Mouse (Mus musculus) forebrain, embryonic 11.5 days (tissue): ENCODE data around the gene Acacb. TPM values are rescaled to one million over a fixed set of nuclear protein-coding genes. Genes with fewer than 3 reads are reported as not detected.

ENCODE experiments used
- ATAC-seq: fragments of 200-750 bp; cut with Nextera tagmentation; replicated peaks from 2 replicates; pipeline ENCODE4 v1.8.0; 2017; ENCODE audit warnings: moderate TSS enrichment; ENCODE audit not compliant: low FRiP score
- DNase-seq: peaks from one replicate; pipeline ENCODE4 v3.0.0-alpha.2; 2017; ENCODE audit warnings: low spot score
- H3K27ac ChIP-seq: fragments of 300-500 bp; sonication (generic); 2 replicates; pipeline ENCODE4 v1.5.1; 2014; ENCODE audit warnings: low read depth, low read length
- H3K27me3 ChIP-seq: fragments of 300-500 bp; sonication (generic); 2 replicates; pipeline ENCODE4 v1.6.1; 2014; ENCODE audit warnings: mild to moderate bottlenecking, low read length, mixed read lengths; ENCODE audit not compliant: control insufficient read depth, insufficient read depth
- H3K36me3 ChIP-seq: fragments of 300-500 bp; sonication (generic); 2 replicates; pipeline ENCODE4 v1.6.1; 2014; ENCODE audit warnings: mild to moderate bottlenecking, low read length, moderate library complexity, mixed read lengths; ENCODE audit not compliant: control insufficient read depth, insufficient read depth
- H3K4me1 ChIP-seq: fragments of 300-500 bp; sonication (generic); replicated peaks from 2 replicates; pipeline ENCODE4 v1.6.1; 2014; ENCODE audit warnings: low read length, mixed read lengths; ENCODE audit not compliant: control insufficient read depth, insufficient read depth
- H3K4me2 ChIP-seq: fragments of 300-500 bp; sonication (generic); 2 replicates; pipeline ENCODE4 v1.6.1; 2014; ENCODE audit warnings: low read depth, mild to moderate bottlenecking, low read length, moderate library complexity, mixed read lengths; ENCODE audit not compliant: severe bottlenecking
- H3K4me3 ChIP-seq: fragments of 300-500 bp; sonication (generic); 2 replicates; pipeline ENCODE4 v1.5.1; 2014; ENCODE audit warnings: low read depth, low read length
- H3K9ac ChIP-seq: fragments of 300-500 bp; sonication (generic); 2 replicates; pipeline ENCODE4 v1.6.1; 2014; ENCODE audit warnings: low read length
- H3K9me3 ChIP-seq: fragments of 300-500 bp; sonication (generic); 2 replicates; pipeline ENCODE4 v1.6.1; 2016; ENCODE audit warnings: low read length, mixed read lengths; ENCODE audit not compliant: control insufficient read depth
- WGBS: fragments of 180-500 bp; shearing (Covaris S2); extraction: QIAGEN DNeasy Blood & Tissue Kit; methylation state at CpG from one replicate; pipeline ENCODE4 v1.1.7; 2014; 5-methylcytosine and 5-hydroxymethylcytosine counted together
- polyA plus RNA-seq: library from polyadenylated mRNA; unstranded; fragments of >200 nt; fragmentation: Nextera tagmentation; extraction: Ambion mirVana; gene quantifications from 2 replicates; pipeline ENCODE4 v1.2.1, GENCODE M21; 2014

Gene Acacb
- polyA plus RNA-seq, 1 experiment from 2014 or later, result 1.3 TPM

GRCm38 (mm10) chr5:114213183-114213582 lies 66.8 kb downstream of the Acacb start:
- Histone ChIP-seq H3K4me1 (no peaks in the 10 kb centered on the region), H3K9me3 (no peaks in the 10 kb centered on the region), H3K4me3 (no peak overlapping the region), H3K4me2 (no peak overlapping the region), H3K27ac (no peak overlapping the region), H3K27me3 (no peaks in the 10 kb centered on the region), H3K36me3 (no peaks in the 10 kb centered on the region), H3K9ac (no peak overlapping the region)
- no peak for DNase-seq
- no peak for ATAC-seq
- WGBS, result 71% methylated on average over 10 of the region's 10 CpGs

GRCm38 (mm10) chr5:114218771-114219170 lies 72.4 kb downstream of the Acacb start:
- DNase-seq (no peak), ATAC-seq (no peak)
- no peaks in the 10 kb centered on the region for H3K36me3 ChIP-seq
- H3K27ac ChIP-seq, result no peak overlapping the region
- H3K27me3 ChIP-seq, result no peaks in the 10 kb centered on the region
- no peaks in the 10 kb centered on the region for H3K9me3 ChIP-seq
- H3K9ac ChIP-seq, result no peak overlapping the region
- H3K4me1 ChIP-seq, result no peaks in the 10 kb centered on the region
- 82% methylated on average over 14 of the region's 14 CpGs for WGBS
- no peak overlapping the region for H3K4me2 ChIP-seq
- H3K4me3 ChIP-seq, result no peak overlapping the region

GRCm38 (mm10) chr5:114226051-114226450 lies 79.7 kb downstream of the Acacb start:
- Histone ChIP-seq H3K4me2 (no peak overlapping the region), H3K4me1 (no peaks in the 10 kb centered on the region), H3K9me3 (peaks cover 4% of the 10 kb centered on the region; the same call in 1 of the 2 replicates), H3K27me3 (no peaks in the 10 kb centered on the region), H3K9ac (no peak overlapping the region), H3K36me3 (no peaks in the 10 kb centered on the region), H3K27ac (no peak overlapping the region), H3K4me3 (no peak overlapping the region)
- DNase-seq, result no peak
- WGBS, result 94% methylated on average over 7 of the region's 7 CpGs
- ATAC-seq, result no peak

- ATAC-seq (no peak), DNase-seq (no peak)
- H3K36me3 ChIP-seq, result no peaks in the 10 kb centered on the region
- no peak overlapping the region for H3K4me2 ChIP-seq
- no peak overlapping the region for H3K27ac ChIP-seq
- H3K9ac ChIP-seq, result no peak overlapping the region
- WGBS, result 81% methylated on average over 5 of the region's 5 CpGs
- no peak overlapping the region for H3K4me3 ChIP-seq
- H3K27me3 ChIP-seq, result no peaks in the 10 kb centered on the region
- peaks cover 4% of the 10 kb centered on the region; the same call in 1 of the 2 replicates for H3K9me3 ChIP-seq
- no peaks in the 10 kb centered on the region for H3K4me1 ChIP-seq
These were observed 82.6 kb downstream of the Acacb start for GRCm38 (mm10) chr5:114228901-114229300.

GRCm38 (mm10) chr5:114238924-114239323 lies 92.6 kb downstream of the Acacb start:
- H3K27ac ChIP-seq, result no peak overlapping the region
- ATAC-seq, result no peak
- DNase-seq, result no peak
- H3K36me3 ChIP-seq, result no peaks in the 10 kb centered on the region
- no peaks in the 10 kb centered on the region for H3K9me3 ChIP-seq
- no peaks in the 10 kb centered on the region for H3K4me1 ChIP-seq
- H3K4me2 ChIP-seq, result no peak overlapping the region
- no peak overlapping the region for H3K4me3 ChIP-seq
- no peak overlapping the region for H3K9ac ChIP-seq
- H3K27me3 ChIP-seq, result no peaks in the 10 kb centered on the region
- WGBS, result 37% methylated on average over 7 of the region's 7 CpGs

- Histone ChIP-seq H3K27ac (no peak overlapping the region), H3K4me2 (no peak overlapping the region), H3K4me1 (no peaks in the 10 kb centered on the region), H3K27me3 (no peaks in the 10 kb centered on the region), H3K9ac (no peak overlapping the region), H3K36me3 (no peaks in the 10 kb centered on the region), H3K4me3 (no peak overlapping the region), H3K9me3 (no peaks in the 10 kb centered on the region)
- 49% methylated on average over 14 of the region's 14 CpGs for WGBS
- DNase-seq (no peak), ATAC-seq (no peak)
These were observed 93.4 kb downstream of the Acacb start for GRCm38 (mm10) chr5:114239737-114240136.

GRCm38 (mm10) chr5:114246465-114246864 lies 100.1 kb downstream of the Acacb start:
- no peak for ATAC-seq
- Histone ChIP-seq H3K4me2 (no peak overlapping the region), H3K27me3 (no peaks in the 10 kb centered on the region), H3K4me3 (no peak overlapping the region), H3K27ac (no peak overlapping the region), H3K9ac (no peak overlapping the region), H3K36me3 (no peaks in the 10 kb centered on the region), H3K4me1 (no peaks in the 10 kb centered on the region), H3K9me3 (no peaks in the 10 kb centered on the region)
- 84% methylated on average over 7 of the region's 7 CpGs for WGBS
- no peak for DNase-seq

- 0 out of 2 replicates have a peak, but pooled peaks have one; percentile 36 for ATAC-seq
- Histone ChIP-seq H3K27ac (no peak overlapping the region), H3K9ac (no peak overlapping the region), H3K4me1 (no peaks in the 10 kb centered on the region), H3K4me3 (no peak overlapping the region), H3K27me3 (no peaks in the 10 kb centered on the region), H3K4me2 (peak overlapping the region; percentile 31; the same call in 1 of the 2 replicates), H3K9me3 (no peaks in the 10 kb centered on the region), H3K36me3 (no peaks in the 10 kb centered on the region)
- 18% methylated on average over 14 of the region's 14 CpGs for WGBS
- peak; percentile 89 for DNase-seq
These were observed 101.8 kb downstream of the Acacb start for GRCm38 (mm10) chr5:114248174-114248589.

GRCm38 (mm10) chr5:114259495-114259894 lies 113.2 kb downstream of the Acacb start:
- no peak overlapping the region for H3K4me3 ChIP-seq
- H3K27me3 ChIP-seq, result no peaks in the 10 kb centered on the region
- no peak for DNase-seq
- no peaks in the 10 kb centered on the region for H3K9me3 ChIP-seq
- no peak overlapping the region for H3K27ac ChIP-seq
- no peak overlapping the region for H3K4me2 ChIP-seq
- no peak for ATAC-seq
- no peaks in the 10 kb centered on the region for H3K36me3 ChIP-seq
- WGBS, result 87% methylated on average over 10 of the region's 10 CpGs
- no peaks in the 10 kb centered on the region for H3K4me1 ChIP-seq
- no peak overlapping the region for H3K9ac ChIP-seq
